Mouse (Mus musculus) forebrain, embryonic 11.5 days (tissue): ENCODE data around the gene 4930578C19Rik. TPM values are rescaled to one million over a fixed set of nuclear protein-coding genes. Genes with fewer than 3 reads are reported as not detected.
"Not testable (repeated sequence)": the region's sequence is repeated elsewhere in the genome, so short reads cannot be mapped to it uniquely, and the experiment has no call there.

Source experiments
- ATAC-seq: fragments of 200-750 bp; cut with Nextera tagmentation; replicated peaks from 2 replicates; pipeline ENCODE4 v1.8.0; 2017; ENCODE audit warnings: moderate TSS enrichment; ENCODE audit not compliant: low FRiP score
- DNase-seq: peaks from one replicate; pipeline ENCODE4 v3.0.0-alpha.2; 2017; ENCODE audit warnings: low spot score
- H3K27ac ChIP-seq: fragments of 300-500 bp; sonication (generic); 2 replicates; pipeline ENCODE4 v1.5.1; 2014; ENCODE audit warnings: low read depth, low read length
- H3K27me3 ChIP-seq: fragments of 300-500 bp; sonication (generic); 2 replicates; pipeline ENCODE4 v1.6.1; 2014; ENCODE audit warnings: mild to moderate bottlenecking, low read length, mixed read lengths; ENCODE audit not compliant: control insufficient read depth, insufficient read depth
- H3K36me3 ChIP-seq: fragments of 300-500 bp; sonication (generic); 2 replicates; pipeline ENCODE4 v1.6.1; 2014; ENCODE audit warnings: mild to moderate bottlenecking, low read length, moderate library complexity, mixed read lengths; ENCODE audit not compliant: control insufficient read depth, insufficient read depth
- H3K4me1 ChIP-seq: fragments of 300-500 bp; sonication (generic); replicated peaks from 2 replicates; pipeline ENCODE4 v1.6.1; 2014; ENCODE audit warnings: low read length, mixed read lengths; ENCODE audit not compliant: control insufficient read depth, insufficient read depth
- H3K4me2 ChIP-seq: fragments of 300-500 bp; sonication (generic); 2 replicates; pipeline ENCODE4 v1.6.1; 2014; ENCODE audit warnings: low read depth, mild to moderate bottlenecking, low read length, moderate library complexity, mixed read lengths; ENCODE audit not compliant: severe bottlenecking
- H3K4me3 ChIP-seq: fragments of 300-500 bp; sonication (generic); 2 replicates; pipeline ENCODE4 v1.5.1; 2014; ENCODE audit warnings: low read depth, low read length
- H3K9ac ChIP-seq: fragments of 300-500 bp; sonication (generic); 2 replicates; pipeline ENCODE4 v1.6.1; 2014; ENCODE audit warnings: low read length
- H3K9me3 ChIP-seq: fragments of 300-500 bp; sonication (generic); 2 replicates; pipeline ENCODE4 v1.6.1; 2016; ENCODE audit warnings: low read length, mixed read lengths; ENCODE audit not compliant: control insufficient read depth
- WGBS: fragments of 180-500 bp; shearing (Covaris S2); extraction: QIAGEN DNeasy Blood & Tissue Kit; methylation state at CpG from one replicate; pipeline ENCODE4 v1.1.7; 2014; 5-methylcytosine and 5-hydroxymethylcytosine counted together
- polyA plus RNA-seq: library from polyadenylated mRNA; unstranded; fragments of >200 nt; fragmentation: Nextera tagmentation; extraction: Ambion mirVana; gene quantifications from 2 replicates; pipeline ENCODE4 v1.2.1, GENCODE M21; 2014

4930578C19Rik gene
- polyA plus RNA-seq, 1 experiment from 2014 or later: 0.35 TPM

DNA sequence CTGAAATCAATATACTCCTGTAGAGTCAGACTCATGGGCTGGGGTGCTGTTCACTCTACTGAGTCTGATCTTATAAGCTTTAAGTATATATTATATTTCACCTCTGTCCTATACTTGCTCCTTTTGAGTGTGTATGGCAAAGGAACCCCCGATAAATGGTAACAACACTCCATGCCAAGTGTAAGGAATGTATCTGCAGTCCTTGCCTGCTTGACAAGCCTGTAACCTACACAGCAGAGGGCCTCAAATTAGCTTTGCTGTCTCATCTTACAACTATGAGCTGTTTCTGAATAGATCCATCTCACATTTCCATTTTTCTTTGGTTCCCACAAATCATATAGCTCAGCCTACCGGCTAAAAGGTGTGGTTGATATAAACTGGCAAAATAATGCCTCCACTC, 46.6 kb downstream of the 4930578C19Rik start:
- no peak overlapping the region for H3K4me2 ChIP-seq
- H3K4me3 ChIP-seq: no peak overlapping the region
- no peak overlapping the region for H3K9ac ChIP-seq
- no peaks in the 10 kb centered on the region for H3K4me1 ChIP-seq
- 95% methylated on average over 2 of the region's 2 CpGs for WGBS
- DNase-seq (no peak), ATAC-seq (no peak)
- H3K9me3 ChIP-seq: no peaks in the 10 kb centered on the region
- no peak overlapping the region for H3K27ac ChIP-seq
- no peaks in the 10 kb centered on the region for H3K27me3 ChIP-seq
- no peaks in the 10 kb centered on the region for H3K36me3 ChIP-seq

DNA sequence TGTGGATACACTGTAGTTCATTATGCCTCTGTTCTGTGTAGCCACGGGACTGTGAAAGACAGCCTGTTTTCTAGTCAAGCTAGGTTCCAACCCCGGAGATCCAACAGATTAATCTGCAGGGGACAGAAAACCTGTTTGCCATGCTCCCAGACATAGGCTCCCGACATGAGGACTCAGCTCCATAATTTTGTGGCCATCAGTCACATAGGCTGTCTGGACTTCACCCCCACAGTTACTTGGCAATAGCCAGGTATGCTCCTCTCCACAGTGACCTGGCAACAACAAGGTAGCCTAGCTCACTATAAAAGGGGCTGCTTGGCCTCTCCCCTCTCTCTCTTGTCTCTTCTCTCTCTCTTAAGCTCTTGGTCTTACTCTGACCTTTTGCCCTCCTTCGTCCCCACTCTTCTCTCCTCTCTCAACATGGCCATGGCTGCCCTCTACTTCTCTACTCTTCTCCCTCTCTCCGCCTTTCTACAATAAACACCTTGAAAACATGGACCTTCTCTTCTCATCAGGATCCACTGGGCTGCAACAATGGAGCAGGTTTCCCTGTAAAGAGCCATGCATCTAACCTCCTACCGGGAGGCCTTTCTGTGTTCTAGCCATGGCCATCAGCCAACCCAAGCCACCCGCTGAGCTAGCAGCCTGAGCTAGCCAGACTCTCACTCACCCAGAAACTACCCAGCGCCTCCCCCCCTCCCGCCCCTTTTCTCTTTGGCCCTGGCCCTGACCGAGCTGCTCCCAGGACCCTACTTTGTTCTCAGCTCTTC, 49.9 kb downstream of the 4930578C19Rik start:
- DNase-seq: no peak
- no peaks in the 10 kb centered on the region for H3K4me1 ChIP-seq
- WGBS: 85% methylated on average over 10 of the region's 10 CpGs

DNA sequence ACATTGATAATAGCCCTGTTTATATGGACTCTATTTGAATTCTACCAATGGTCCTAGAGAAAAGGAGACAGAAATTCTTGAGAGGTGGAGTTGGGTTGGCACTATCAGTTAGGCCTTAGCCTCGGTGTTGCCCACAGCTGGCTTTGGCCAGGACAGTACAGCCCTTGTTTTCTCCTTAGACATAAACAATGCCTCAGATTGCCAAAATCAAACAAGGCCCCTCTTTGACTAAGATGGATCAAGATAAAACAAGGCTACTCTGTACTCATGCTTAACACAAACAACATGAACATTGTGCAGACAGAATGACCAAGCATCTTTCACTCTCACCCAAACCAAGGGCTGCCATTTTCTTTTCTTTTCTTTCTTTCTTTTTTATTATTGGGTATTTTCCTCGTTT, 51.6 kb downstream of the 4930578C19Rik start:
- H3K4me2 ChIP-seq: no peak overlapping the region
- H3K9me3 ChIP-seq: no peaks in the 10 kb centered on the region
- H3K27me3 ChIP-seq: no peaks in the 10 kb centered on the region
- DNase-seq (no peak), ATAC-seq (no peak)
- H3K36me3 ChIP-seq: no peaks in the 10 kb centered on the region
- no peaks in the 10 kb centered on the region for H3K4me1 ChIP-seq
- no peak overlapping the region for H3K27ac ChIP-seq
- no peak overlapping the region for H3K9ac ChIP-seq
- H3K4me3 ChIP-seq: no peak overlapping the region
- WGBS: 69% methylated on average over 2 of the region's 2 CpGs

More for the DNA sequence above, 49.9 kb downstream of the 4930578C19Rik start:
- Histone ChIP-seq H3K4me3 (no peak overlapping the region), H3K27ac (no peak overlapping the region), H3K4me2 (no peak overlapping the region), H3K27me3 (no peaks in the 10 kb centered on the region), H3K36me3 (no peaks in the 10 kb centered on the region), H3K9me3 (no peaks in the 10 kb centered on the region), H3K9ac (no peak overlapping the region)
- ATAC-seq: no peak

DNA sequence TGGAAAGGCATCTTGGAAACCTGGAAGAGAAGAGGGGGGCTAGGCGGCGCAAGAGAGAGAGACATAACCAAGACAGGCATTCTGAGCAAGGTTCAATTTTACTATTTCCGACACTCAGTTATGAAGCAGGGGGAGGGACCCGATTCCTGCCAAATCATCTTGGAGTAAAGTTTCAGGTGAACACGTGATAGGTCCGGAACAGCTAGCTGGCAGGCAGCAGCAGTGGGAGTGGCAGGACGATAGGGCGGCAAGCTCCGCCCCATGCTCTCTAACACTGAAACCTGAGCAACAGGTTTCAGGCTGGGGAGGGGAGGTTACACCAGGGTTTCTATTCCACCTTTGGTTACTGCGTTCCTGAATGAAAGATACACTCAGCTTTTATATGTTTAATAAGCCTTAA, 58.9 kb downstream of the 4930578C19Rik start:
- ATAC-seq (no peak), DNase-seq (no peak)
- no peak overlapping the region for H3K9ac ChIP-seq
- no peak overlapping the region for H3K4me2 ChIP-seq
- H3K36me3 ChIP-seq: no peaks in the 10 kb centered on the region
- H3K4me1 ChIP-seq: no peaks in the 10 kb centered on the region
- H3K4me3 ChIP-seq: no peak overlapping the region
- H3K27me3 ChIP-seq: no peaks in the 10 kb centered on the region
- no peak overlapping the region for H3K27ac ChIP-seq
- WGBS: 48% methylated on average over 10 of the region's 10 CpGs
- no peaks in the 10 kb centered on the region for H3K9me3 ChIP-seq

DNA sequence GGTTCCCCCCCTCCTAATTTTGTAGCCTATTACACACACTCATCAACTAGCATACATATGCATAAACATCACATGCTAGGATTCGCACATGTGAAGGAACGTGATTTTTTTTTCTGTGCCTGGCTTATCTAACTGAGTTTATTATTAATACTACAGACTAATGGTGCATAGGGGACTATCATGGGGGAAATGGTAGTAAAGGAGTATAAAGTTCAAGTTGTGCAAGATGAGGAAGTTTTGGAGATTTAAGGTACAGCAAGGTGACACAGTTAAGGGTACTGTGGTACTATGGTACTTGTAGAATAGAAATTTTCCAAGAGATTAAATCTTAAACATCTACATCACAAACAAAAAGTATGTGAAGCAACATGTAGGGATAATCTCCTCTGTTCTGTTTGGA, 64.5 kb downstream of the 4930578C19Rik start:
- WGBS: 89% methylated on average over 2 of the region's 2 CpGs
- H3K4me3 ChIP-seq: no peak overlapping the region
- ATAC-seq: no peak

DNA sequence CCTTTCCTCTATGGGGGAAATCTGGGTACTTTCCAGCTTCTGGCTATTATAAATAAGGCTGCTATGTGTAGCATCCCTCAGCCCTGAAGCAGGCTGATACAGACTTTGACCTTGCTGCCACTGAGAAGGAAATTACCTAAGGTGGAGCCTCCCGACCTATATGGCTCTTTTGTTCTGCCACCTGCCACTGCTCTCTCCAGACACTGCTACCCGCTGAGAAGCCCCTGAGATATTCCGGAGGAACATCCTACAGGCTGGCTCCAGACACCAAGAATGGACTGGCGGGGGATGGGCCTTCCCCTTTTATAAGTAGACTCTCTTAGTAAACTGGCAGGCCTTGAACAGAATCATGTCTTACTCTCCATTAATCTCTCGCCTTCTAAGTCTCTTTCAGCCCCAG, 77.0 kb downstream of the 4930578C19Rik start:
- H3K9me3 ChIP-seq, H3K27me3 ChIP-seq, H3K36me3 ChIP-seq, DNase-seq, H3K9ac ChIP-seq, H3K4me1 ChIP-seq, H3K4me3 ChIP-seq, ATAC-seq, H3K27ac ChIP-seq, H3K4me2 ChIP-seq: not testable (repeated sequence)
- WGBS: 84% methylated on average over 5 of the region's 5 CpGs

More for the DNA sequence above, 64.5 kb downstream of the 4930578C19Rik start:
- H3K4me1 ChIP-seq: no peaks in the 10 kb centered on the region
- DNase-seq: no peak
- H3K27ac ChIP-seq: no peak overlapping the region
- no peak overlapping the region for H3K9ac ChIP-seq
- no peaks in the 10 kb centered on the region for H3K27me3 ChIP-seq
- H3K36me3 ChIP-seq: no peaks in the 10 kb centered on the region
- H3K9me3 ChIP-seq: no peaks in the 10 kb centered on the region
- no peak overlapping the region for H3K4me2 ChIP-seq
